Mouse (Mus musculus): ENCODE data around the gene Col26a1.
"Not testable (repeated sequence)": the region's sequence is repeated elsewhere in the genome, so short reads cannot be mapped to it uniquely, and the experiment has no call there.

The Col26a1 gene

DNA sequence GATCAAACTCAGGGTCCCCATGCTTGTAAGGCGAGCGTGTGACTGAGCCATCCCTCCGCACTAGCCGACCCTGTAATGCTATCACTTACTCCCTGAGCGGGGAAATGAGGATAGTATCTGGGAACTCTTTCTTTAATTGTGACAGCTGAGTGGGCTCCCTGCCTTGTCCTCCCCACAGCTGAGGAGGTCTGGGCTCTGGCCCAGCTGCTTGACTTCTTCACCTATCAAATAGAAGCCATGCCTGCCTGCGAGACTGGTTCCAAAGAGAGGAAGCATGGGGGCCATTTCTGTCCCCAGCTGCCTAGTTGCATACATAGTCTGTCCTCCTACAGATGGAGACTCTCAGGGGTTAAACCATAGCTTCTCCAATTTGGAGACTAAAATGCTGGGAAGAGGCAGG lies 78.0 kb downstream of the Col26a1 start:
- no peak for DNase-seq

DNA sequence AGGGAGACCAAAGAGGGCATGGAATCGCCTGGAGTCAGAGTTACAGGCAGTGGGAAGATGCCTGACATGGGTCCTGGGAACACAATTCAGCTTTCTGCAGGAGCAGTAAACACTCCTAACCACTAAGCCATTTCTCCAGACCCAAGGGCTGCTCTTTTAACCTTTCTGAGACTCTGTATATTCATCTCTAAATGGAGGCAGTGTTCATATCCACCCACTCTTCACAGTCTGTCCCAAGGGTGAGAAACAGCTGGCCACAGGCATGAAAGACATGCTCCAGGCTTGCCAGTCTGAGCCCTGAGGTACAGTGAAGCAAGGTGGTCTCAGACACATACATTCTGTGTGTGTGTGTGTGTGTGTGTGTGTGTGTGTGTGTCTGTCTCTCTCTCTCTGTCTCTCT lies 78.8 kb downstream of the Col26a1 start:
- no peak for DNase-seq

DNA sequence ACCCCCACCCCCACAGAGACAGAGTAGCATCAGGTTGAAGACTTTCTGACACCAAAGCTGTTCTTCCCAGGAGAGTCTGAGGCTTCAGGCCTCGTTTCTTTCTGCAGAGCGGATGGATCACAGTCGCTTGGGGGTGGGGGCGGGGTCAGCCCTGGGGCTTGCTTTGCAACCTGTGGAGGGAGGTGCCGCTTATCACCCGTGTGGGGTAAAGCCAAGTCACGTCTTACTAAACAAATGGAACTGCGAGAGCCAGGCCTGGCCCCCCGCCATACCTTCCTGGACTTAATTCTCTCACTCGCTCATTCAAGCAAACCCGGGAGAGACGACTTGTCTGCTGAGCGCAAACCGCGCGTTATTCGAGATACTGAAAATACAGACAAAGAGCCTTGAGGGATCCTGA lies 80.3 kb downstream of the Col26a1 start:
- peak; percentile 48 for DNase-seq

- DNase-seq, result no peak
Observed at GRCm38 (mm10) chr5:136796917-136797316, 86.1 kb downstream of the Col26a1 start.

GRCm38 (mm10) chr5:136793807-136794206 lies 89.2 kb downstream of the Col26a1 start:
- DNase-seq, result no peak

- no peak for DNase-seq
Observed at GRCm38 (mm10) chr5:136792541-136792940, 90.5 kb downstream of the Col26a1 start.

DNA sequence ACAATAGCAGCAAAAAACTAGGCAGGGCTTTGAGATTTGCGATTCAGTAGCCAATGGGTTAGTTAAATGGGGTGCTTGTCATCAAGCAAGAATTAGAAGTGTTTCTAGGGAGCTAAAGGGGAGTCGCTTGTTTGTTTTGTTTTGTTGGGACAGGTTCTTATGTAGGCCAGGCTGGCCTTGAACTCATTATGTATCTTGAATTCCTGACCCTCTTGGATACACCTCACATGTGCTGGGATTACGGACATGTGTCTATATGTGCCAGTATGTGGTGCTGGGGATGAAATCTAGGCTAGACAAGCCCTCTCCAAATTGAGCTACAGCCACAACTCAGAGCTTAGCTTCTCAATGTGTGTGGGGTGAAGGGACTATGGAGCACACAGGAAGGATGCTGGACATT lies 91.8 kb downstream of the Col26a1 start:
- DNase-seq, result no peak

DNA sequence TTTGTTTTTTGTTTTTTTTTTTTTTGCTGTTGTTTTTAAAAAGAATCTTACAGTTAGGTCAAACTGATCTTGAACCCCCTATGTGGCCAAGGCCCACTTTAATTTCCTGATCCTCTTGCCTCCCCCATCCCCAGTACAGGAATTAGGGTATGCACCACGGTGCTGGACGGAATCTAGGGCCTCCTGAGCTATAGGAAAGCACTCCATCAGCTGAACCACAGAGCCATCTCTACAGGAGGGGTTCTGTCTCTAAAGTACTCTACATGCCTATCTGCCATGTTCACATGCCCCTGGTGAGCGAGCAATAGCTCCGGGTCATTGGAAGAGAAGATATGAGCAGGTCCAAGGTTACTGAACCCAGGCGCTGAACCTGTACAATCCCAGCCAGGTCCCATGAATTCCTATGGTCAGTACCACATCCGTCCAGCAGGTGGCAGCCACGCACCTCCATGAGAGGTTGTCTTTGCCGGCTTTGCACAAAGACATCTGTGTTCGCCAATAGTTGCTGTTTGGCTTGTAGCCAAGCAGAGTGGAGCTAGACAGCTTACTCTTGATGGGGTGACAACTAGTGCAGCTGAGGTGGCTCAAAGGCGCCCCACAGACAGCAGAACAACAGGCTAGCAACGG lies 92.3 kb downstream of the Col26a1 start:
- DNase-seq, result peak; percentile 99

DNA sequence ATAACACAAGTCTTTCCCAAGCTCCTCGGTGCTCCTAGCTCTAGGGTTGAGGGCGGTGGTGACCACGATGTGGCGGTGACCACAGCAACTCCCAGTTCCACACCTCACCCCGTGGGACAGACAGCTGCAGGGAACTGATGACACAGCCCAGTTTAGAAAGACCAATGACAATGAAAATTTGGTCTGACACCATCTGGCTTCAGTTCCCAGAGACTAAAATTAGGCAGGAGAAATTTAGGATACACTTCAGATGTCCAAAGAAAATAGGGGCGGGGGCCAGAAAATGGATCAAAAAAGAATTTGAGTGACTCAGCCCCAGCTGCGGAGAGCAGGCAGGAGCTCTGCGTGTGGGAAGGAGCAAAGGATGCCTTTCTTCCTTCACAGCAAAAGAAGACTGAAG lies 98.5 kb downstream of the Col26a1 start:
- DNase-seq, result no peak

DNA sequence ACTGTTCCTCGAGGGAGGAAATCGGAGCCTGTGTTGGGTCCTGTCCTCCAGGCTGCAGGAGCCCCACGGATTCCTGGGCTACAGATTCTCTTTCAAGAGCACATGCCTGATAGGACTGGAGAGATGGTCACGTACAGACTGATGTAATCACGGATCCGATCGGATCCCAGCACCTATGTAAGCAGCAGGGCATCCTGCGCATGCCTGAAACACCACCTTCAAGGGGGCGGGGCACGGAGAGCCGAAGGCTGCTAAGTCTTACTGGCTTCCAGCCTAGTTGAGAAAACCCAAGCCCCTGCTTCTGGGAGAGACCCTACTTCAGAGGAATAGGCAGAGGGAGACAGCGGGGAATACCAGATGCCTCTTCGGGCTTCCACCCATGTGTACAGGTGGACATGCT lies 100.4 kb downstream of the Col26a1 start:
- DNase-seq, result no peak

- DNase-seq, result peak; percentile 57
Observed at GRCm38 (mm10) chr5:136780465-136780864, 102.5 kb downstream of the Col26a1 start.

DNA sequence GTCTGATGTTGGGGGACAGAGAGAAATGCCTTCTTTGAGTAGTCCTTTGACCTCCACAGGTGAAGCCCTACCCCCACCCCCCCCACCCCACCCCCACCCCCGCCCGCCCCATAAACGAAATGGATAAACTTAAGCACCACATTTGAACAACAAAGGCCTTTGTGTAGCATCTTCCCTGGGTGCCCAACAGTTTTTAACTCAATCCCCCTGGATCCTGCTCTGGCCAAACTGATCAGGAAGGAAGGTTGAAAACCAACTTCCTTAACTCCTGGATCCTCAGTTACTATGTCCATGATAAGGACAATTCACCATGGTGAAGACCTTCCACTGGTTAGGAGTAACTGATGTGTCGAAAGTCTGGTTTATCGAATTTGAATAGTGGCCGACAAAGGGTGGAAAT lies 103.1 kb downstream of the Col26a1 start:
- no peak for DNase-seq

GRCm38 (mm10) chr5:136775548-136775947 lies 107.5 kb downstream of the Col26a1 start:
- no peak for DNase-seq

DNA sequence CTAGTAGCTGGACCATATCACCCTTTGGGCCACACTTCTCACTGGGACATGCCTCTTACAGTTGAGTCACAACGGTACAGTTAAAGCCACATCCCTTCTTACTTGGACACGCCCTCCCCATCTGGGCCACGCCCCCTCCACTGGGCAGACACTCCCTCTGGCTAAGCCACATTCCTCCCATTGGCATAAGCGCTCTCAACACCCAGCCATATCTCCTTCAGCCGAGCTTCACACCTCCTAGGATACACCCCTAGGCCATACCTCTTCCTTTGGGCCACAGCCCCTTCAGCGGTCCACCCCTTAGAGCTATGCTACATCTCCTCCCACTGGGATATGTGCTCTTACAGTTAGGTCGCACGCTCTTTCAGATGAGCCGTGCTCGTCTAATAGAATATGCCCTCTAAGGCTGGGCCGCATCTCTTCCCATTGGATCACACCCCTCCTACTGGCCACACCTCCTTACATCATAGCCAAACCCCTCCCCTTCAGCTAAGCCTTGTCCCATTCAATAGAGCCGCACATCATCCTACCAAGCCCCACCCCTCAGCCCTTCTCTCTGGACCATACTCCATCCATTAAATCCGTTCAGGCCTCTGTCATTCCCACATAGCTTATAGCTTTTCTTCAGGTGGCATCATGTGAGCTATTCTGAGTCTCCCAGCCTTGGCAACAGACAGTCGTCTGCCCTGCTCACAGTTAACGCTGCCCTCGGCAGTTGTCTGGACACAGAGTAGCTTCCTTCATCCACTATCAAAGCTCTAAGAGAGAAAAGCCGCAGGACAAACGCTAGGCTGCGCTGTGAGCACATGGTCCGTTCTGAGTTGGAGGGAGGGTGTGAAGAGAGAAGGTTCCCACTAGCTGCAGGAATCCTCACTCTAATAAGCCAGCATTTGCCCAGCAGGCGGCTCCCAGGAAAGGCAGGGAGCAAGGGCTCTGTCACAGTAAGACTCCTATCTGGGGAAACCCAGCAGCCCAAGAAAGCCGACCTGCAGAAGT lies 109.7 kb downstream of the Col26a1 start:
- DNase-seq, result no peak

- DNase-seq, result no peak
Observed at GRCm38 (mm10) chr5:136771132-136771531, 111.9 kb downstream of the Col26a1 start.

DNA sequence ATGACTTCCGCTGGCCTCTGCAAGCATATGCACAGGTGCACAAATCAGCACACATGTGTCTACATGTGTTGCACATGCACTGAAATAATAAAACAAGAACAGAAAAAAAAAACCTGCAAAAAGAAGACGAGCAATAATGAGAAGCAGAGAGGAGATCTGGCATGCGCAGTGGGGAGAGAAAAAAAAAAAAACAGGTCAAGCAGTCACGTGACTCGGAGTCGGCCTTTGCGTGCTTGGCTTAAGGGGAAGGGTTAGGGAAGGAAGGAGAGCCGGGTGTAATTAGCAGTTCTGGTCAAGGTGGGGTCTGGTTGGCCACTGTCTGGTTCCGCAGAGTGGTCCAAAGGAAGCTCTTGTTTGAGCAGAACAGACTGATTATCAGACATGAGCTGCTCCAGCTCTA lies 115.7 kb downstream of the Col26a1 start:
- peak; percentile 67 for DNase-seq

DNA sequence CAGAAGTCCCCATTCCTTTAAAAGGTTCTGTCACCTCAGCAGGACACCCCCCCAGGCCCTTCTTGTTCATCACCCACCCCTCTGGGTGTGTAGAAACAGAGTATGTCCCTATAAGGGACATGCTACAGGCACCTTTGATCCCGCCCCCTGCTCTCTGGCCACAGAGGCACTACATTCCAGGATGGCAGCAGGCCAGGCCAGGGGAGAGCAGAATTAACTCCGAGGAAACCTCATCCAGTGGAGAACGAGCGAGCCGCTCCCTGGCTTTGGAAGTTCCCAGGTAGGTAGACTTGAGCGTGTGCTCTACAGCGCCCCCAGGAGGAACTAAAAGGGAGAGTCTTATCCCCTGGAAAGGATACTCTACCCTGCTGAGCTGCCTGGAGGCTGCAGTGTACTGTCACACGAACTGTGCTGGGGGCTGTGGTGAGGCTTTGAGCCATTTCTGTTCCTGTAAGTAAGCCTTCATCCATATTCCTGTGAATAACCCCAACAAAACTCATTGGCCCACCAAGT lies 118.8 kb downstream of the Col26a1 start:
- DNase-seq, result no peak

GRCm38 (mm10) chr5:136760345-136760744 lies 122.7 kb downstream of the Col26a1 start:
- DNase-seq, result no peak

GRCm38 (mm10) chr5:136759781-136760180 lies 123.2 kb downstream of the Col26a1 start:
- DNase-seq, result peak; percentile 47

DNA sequence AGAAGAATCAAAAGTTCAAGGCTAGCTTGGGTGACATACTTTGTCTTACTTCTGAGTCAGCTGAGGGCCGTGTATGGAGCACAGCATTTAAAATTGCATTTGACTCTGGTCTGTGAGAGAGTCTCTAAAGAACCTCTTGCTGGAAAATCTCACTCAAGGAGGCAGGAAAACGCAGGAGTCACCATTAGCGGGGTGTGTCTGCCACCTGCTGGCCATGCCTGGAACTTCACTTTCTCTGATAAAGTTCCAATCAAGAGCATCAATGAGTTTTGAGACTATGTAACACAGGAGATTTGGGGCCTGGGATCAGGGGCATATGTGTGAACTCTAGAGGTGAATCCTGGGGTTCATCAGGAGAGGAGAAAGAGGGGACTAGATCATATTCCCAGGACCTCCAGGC lies 127.3 kb downstream of the Col26a1 start:
- peak; percentile 68 for DNase-seq

- no peak for DNase-seq
Observed at GRCm38 (mm10) chr5:136754053-136754591, 128.9 kb downstream of the Col26a1 start.

DNA sequence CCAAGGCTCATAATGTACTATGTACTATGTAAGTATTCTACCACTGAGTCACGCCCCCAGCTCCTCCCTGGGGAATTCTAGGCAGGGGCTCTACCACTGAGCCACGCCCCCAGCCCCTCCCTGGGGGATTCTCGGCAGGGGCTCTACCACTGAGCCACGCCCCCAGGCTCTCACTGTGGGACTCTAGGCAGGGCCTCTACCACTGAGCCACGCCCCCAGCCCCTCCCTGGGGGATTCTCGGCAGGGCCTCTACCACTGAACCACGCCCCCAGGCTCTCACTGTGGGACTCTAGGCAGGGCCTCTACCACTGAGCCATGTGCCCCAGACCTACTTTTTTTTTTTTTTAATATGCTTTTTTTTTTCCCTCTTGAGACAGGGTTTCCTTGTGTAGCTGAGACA lies 129.8 kb downstream of the Col26a1 start:
- DNase-seq, result not testable (repeated sequence)

DNA sequence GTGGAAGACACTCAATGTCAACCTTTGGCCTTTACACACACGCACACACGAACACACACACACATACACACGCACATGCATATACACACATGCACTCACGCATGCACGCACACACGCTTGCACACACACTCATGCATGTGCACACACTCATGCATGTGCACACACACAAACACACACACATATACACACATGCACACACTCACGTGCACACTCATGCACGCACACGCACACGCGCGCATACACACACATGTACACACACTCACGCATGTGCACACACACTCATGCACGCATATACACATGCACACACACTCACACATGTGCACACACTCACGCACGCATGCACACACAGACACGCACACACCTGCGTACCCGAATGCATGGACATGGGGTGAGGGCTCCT lies 130.9 kb downstream of the Col26a1 start:
- no peak for DNase-seq

DNA sequence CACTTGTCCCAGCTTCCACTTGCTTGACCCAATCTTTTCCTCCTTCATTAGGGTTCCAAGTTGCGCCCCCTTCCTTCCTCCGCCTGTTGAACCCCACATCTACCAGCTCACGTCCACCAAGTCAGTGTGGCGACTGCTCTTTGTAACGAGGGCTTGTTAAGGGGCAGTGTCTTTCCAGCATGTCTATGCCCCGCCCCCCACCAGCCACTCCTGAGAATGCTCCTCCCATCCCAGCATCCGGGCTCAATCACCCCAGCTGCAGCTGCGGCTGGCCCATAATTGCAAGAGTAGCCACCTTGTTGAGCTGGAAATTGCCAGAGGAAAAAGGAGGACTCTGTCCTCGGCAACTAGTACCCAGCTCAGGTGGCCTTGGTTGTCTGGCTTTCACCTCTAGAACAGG lies 136.4 kb downstream of the Col26a1 start:
- DNase-seq, result peak; percentile 20
